Mouse (Mus musculus) neural tube, embryonic 15.5 days (tissue): ENCODE results near the gene Erf. TPM values are rescaled to one million over a fixed set of nuclear protein-coding genes. Genes with fewer than 3 reads are reported as not detected.

Experiments used
- microRNA-seq: library from miRNA; unstranded; fragments of <30 nt; microRNA quantifications from one replicate; pipeline ENCODE4, GENCODE M21; 2017
- polyA plus RNA-seq: library from polyadenylated mRNA; unstranded; fragments of >200 nt; fragmentation: Nextera tagmentation; extraction: Ambion mirVana; gene quantifications from 2 replicates; pipeline ENCODE4 v1.2.1, GENCODE M21; 2015

Erf gene
- polyA plus RNA-seq, 1 experiment from 2014 or later = 3.7 TPM

Small RNA genes lying within 50 kb of the gene (microRNA-seq; reads per million reads assigned to microRNA genes)
- not detected for gene Mir7048

Other genes with a start within 250 kb of the Erf start
- 538 and 586 TPM in 2 replicates for gene Atp1a3, start 244.8 kb downstream of the Erf start, polyA plus RNA-seq
- 14.9 and 17.8 TPM in 2 replicates for gene Grik5, start 178.4 kb downstream of the Erf start, polyA plus RNA-seq
- gene Zfp574, start 178.2 kb downstream of the Erf start, polyA plus RNA-seq = 31.6 TPM in 2 replicates
- 19.5 and 24.1 TPM in 2 replicates for gene Pou2f2, start 71.0 kb downstream of the Erf start, polyA plus RNA-seq
- 16.7 and 17.7 TPM in 2 replicates for gene Dedd2, start 30.1 kb downstream of the Erf start, polyA plus RNA-seq
- 1.7 and 2.3 TPM in 2 replicates for gene Zfp526, start 29.3 kb downstream of the Erf start, polyA plus RNA-seq
- 16.0 and 16.3 TPM in 2 replicates for gene Gsk3a, start 12.9 kb downstream of the Erf start, polyA plus RNA-seq
- 33.3 and 37.2 TPM in 2 replicates for gene Cic, start 16.9 kb upstream of the Erf start, polyA plus RNA-seq
- 458 and 569 TPM in 2 replicates for gene Pafah1b3, start 47.2 kb upstream of the Erf start, polyA plus RNA-seq
- 3.0 and 3.5 TPM in 2 replicates for gene Prr19, start 50.6 kb upstream of the Erf start, polyA plus RNA-seq
- gene Tmem145, start 55.3 kb upstream of the Erf start, polyA plus RNA-seq = 73.5 and 98.1 TPM in 2 replicates
- 19.3 and 22.7 TPM in 2 replicates for gene Megf8, start 66.4 kb upstream of the Erf start, polyA plus RNA-seq
- gene Cnfn, start 119.0 kb upstream of the Erf start, polyA plus RNA-seq = 0.54 and 2.3 TPM in 2 replicates
- gene Lipe, start 147.9 kb upstream of the Erf start, polyA plus RNA-seq = 12.1 and 12.5 TPM in 2 replicates
- 1.3 and 1.6 TPM in 2 replicates for gene Cxcl17, start 162.1 kb upstream of the Erf start, polyA plus RNA-seq
- gene Ceacam1, start 226.8 kb upstream of the Erf start, polyA plus RNA-seq = 1.1 and 3.4 TPM in 2 replicates